Mouse (Mus musculus) forebrain, embryonic 15.5 days (tissue): Measurements from ENCODE around the gene Hirip3. TPM values are rescaled to one million over a fixed set of nuclear protein-coding genes. Genes with fewer than 3 reads are reported as not detected.

ENCODE experiments used
- ATAC-seq: fragments of 200-750 bp; cut with Nextera tagmentation; replicated peaks from 2 replicates; pipeline ENCODE4 v1.8.0; 2017; ENCODE audit warnings: mild to moderate bottlenecking, moderate TSS enrichment, moderate library complexity
- H3K27ac ChIP-seq: fragments of 300-500 bp; sonication (generic); replicated peaks from 2 replicates; pipeline ENCODE4 v1.5.1; 2015; ENCODE audit warnings: mild to moderate bottlenecking, inconsistent platforms
- H3K27me3 ChIP-seq: fragments of 300-500 bp; sonication (generic); 2 replicates; pipeline ENCODE4 v1.6.1; 2015; ENCODE audit warnings: inconsistent platforms
- H3K36me3 ChIP-seq: fragments of 300-500 bp; sonication (generic); 2 replicates; pipeline ENCODE4 v1.6.1; 2015; ENCODE audit warnings: mild to moderate bottlenecking, inconsistent platforms
- H3K4me1 ChIP-seq: fragments of 300-500 bp; sonication (generic); 2 replicates; pipeline ENCODE4 v1.6.1; 2015; ENCODE audit warnings: inconsistent platforms
- H3K4me2 ChIP-seq: fragments of 300-500 bp; sonication (generic); replicated peaks from 2 replicates; pipeline ENCODE4 v1.6.1; 2015; ENCODE audit warnings: mild to moderate bottlenecking, inconsistent platforms
- H3K4me3 ChIP-seq: fragments of 300-500 bp; sonication (generic); 2 replicates; pipeline ENCODE4 v1.5.1; 2015; ENCODE audit warnings: mild to moderate bottlenecking, inconsistent platforms
- H3K9ac ChIP-seq: fragments of 300-500 bp; sonication (generic); replicated peaks from 2 replicates; pipeline ENCODE4 v1.6.1; 2015; ENCODE audit warnings: mild to moderate bottlenecking, inconsistent platforms
- H3K9me3 ChIP-seq: fragments of 300-500 bp; sonication (generic); 2 replicates; pipeline ENCODE4 v1.6.1; 2016; ENCODE audit warnings: inconsistent platforms
- WGBS: fragments of 180-500 bp; shearing (Covaris S2); methylation state at CpG from one replicate; pipeline ENCODE4 v1.1.7; 2015; ENCODE audit warnings: mixed read lengths; 5-methylcytosine and 5-hydroxymethylcytosine counted together
- polyA plus RNA-seq: library from polyadenylated mRNA; unstranded; fragments of >200 nt; fragmentation: Nextera tagmentation; extraction: Ambion mirVana; gene quantifications from 2 replicates; pipeline ENCODE4 v1.2.1, GENCODE M21; 2015

Hirip3 gene
- polyA plus RNA-seq: 30.7 and 31.8 TPM in 2 replicates

DNA sequence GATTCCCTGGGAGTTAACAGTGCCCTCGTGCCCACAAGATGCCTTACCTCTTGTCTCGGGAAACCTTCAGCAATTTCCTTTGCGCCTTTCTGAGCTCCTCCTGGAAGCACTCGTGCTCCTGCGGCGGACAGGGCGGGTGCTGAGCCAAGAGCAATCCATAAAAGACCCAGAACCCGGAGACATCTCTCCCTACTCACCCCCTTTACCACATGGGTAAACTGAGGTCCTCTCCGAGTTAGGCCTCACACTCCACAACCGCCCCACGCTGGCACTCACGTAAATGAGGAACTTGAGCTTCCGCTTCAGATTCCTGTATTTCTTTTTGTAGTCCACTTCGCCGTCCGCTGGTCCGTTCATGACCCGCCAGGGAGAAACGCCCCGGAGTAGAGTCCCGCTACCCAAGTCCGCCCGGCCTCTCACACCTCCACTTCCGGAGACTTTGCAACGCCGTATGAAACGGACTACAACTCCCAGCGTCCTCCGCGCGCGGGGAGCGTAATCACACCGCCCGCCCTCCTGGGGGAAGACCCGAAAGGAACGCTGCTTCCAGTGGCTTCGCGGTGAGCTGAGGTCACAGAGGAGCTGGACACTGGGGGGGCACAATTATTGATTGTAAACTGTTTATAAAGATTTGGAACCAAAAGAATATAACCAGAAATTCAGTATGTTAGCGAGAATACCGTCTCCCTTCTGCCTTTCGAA lies at the start of gene Hirip3:
Gene Hirip3, plus strand, starts transcription at position 544 of the 702 bp plus-strand sequence.
- Histone ChIP-seq H3K9me3 (no peaks in the 10 kb centered on the region), H3K4me1 (peaks cover 31% of the 10 kb centered on the region), H3K4me3 (peak within 1 kb of the TSS; percentile 68), H3K9ac (peak within 1 kb of the TSS; percentile 62), H3K27me3 (no peaks in the 10 kb centered on the region), H3K27ac (peak within 1 kb of the TSS; percentile 90), H3K36me3 (peaks cover 38% of the 10 kb centered on the region), H3K4me2 (peak within 1 kb of the TSS; percentile 84)
- 4% methylated on average over 42 of the region's 42 CpGs for WGBS
- peak; percentile 90 for ATAC-seq

DNA sequence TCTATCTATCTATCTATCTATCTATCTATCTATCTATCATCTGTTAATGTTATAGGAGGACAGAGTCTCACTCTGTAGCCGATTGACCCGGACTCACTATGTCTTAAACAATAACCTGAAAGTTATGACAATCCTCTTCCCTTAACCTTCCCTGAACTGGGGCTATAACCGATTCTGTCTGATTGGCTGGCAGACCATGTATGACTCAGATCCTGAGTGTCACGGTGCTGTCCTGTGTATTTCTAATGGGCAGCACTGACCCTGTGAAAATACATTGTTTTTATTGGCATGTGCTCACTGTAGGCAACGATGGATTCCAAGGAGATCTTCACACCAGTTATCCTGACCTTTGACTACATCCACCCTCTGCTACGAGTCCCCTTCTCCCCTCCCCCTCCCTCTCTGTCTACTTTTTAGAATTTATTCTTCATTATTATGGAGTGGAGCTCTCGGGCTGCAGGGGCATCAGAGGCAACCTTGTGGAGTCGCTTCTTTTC lies 46.0 kb upstream of the Hirip3 start:
- H3K4me2 ChIP-seq: no peak overlapping the region
- 58% methylated on average over 8 of the region's 8 CpGs for WGBS
- H3K4me3 ChIP-seq: no peak overlapping the region
- no peaks in the 10 kb centered on the region for H3K27me3 ChIP-seq
- no peak for ATAC-seq
- no peaks in the 10 kb centered on the region for H3K4me1 ChIP-seq
- H3K36me3 ChIP-seq: no peaks in the 10 kb centered on the region
- no peak overlapping the region for H3K9ac ChIP-seq
- no peak overlapping the region for H3K27ac ChIP-seq
- H3K9me3 ChIP-seq: no peaks in the 10 kb centered on the region

- WGBS: 86% methylated on average over 8 of the region's 8 CpGs
- Histone ChIP-seq H3K9me3 (no peaks in the 10 kb centered on the region), H3K9ac (no peak overlapping the region), H3K27me3 (no peaks in the 10 kb centered on the region), H3K4me2 (no peak overlapping the region), H3K4me1 (no peaks in the 10 kb centered on the region), H3K4me3 (no peak overlapping the region), H3K36me3 (no peaks in the 10 kb centered on the region), H3K27ac (no peak overlapping the region)
- ATAC-seq: no peak
These were observed 45.3 kb upstream of the Hirip3 start for GRCm38 (mm10) chr7:126816494-126816893.

GRCm38 (mm10) chr7:126817595-126817994 lies 44.2 kb upstream of the Hirip3 start:
- 82% methylated on average over 7 of the region's 7 CpGs for WGBS
- H3K36me3 ChIP-seq: no peaks in the 10 kb centered on the region
- no peak for ATAC-seq
- no peak overlapping the region for H3K4me3 ChIP-seq
- no peak overlapping the region for H3K4me2 ChIP-seq
- no peak overlapping the region for H3K9ac ChIP-seq
- no peaks in the 10 kb centered on the region for H3K9me3 ChIP-seq
- no peaks in the 10 kb centered on the region for H3K27me3 ChIP-seq
- H3K4me1 ChIP-seq: peaks cover 8% of the 10 kb centered on the region
- H3K27ac ChIP-seq: no peak overlapping the region

- ATAC-seq: no peak
- 25% methylated on average over 1 of the region's 1 CpGs for WGBS
- no peaks in the 10 kb centered on the region for H3K9me3 ChIP-seq
- H3K36me3 ChIP-seq: no peaks in the 10 kb centered on the region
- H3K27me3 ChIP-seq: no peaks in the 10 kb centered on the region
- H3K9ac ChIP-seq: no peak overlapping the region
- peaks cover 11% of the 10 kb centered on the region for H3K4me1 ChIP-seq
- no peak overlapping the region for H3K27ac ChIP-seq
- no peak overlapping the region for H3K4me3 ChIP-seq
- no peak overlapping the region for H3K4me2 ChIP-seq
These were observed 43.0 kb upstream of the Hirip3 start for GRCm38 (mm10) chr7:126818818-126819217.

GRCm38 (mm10) chr7:126821835-126822511 lies 39.8 kb upstream of the Hirip3 start:
- ATAC-seq: peak; percentile 28; the same call in 1 of the 2 replicates
- H3K27ac ChIP-seq: peak overlapping the region; percentile 85; the same call in 1 of the 2 replicates
- H3K9ac ChIP-seq: 0 out of 2 replicates have a peak overlapping the region, but pooled peaks have one; percentile 89

GRCm38 (mm10) chr7:126822741-126823140 lies 39.0 kb upstream of the Hirip3 start:
- Histone ChIP-seq H3K4me2 (peak overlapping the region; percentile 72), H3K9me3 (no peaks in the 10 kb centered on the region), H3K27ac (peak overlapping the region; percentile 85), H3K36me3 (no peaks in the 10 kb centered on the region; the same call in 1 of the 2 replicates), H3K4me3 (peak overlapping the region; percentile 75), H3K27me3 (no peaks in the 10 kb centered on the region), H3K4me1 (peaks cover 35% of the 10 kb centered on the region), H3K9ac (peak overlapping the region; percentile 89)
- ATAC-seq: peak; percentile 45; the same call in 1 of the 2 replicates
- WGBS: 20% methylated on average over 9 of the region's 9 CpGs

More at GRCm38 (mm10) chr7:126821835-126822511, 39.8 kb upstream of the Hirip3 start:
- H3K4me1 ChIP-seq: peaks cover 35% of the 10 kb centered on the region
- H3K4me3 ChIP-seq: peak overlapping the region; percentile 75
- H3K4me2 ChIP-seq: peak overlapping the region; percentile 72
- no peaks in the 10 kb centered on the region for H3K27me3 ChIP-seq
- WGBS: 22% methylated on average over 7 of the region's 7 CpGs
- H3K9me3 ChIP-seq: no peaks in the 10 kb centered on the region
- no peaks in the 10 kb centered on the region; the same call in 1 of the 2 replicates for H3K36me3 ChIP-seq

DNA sequence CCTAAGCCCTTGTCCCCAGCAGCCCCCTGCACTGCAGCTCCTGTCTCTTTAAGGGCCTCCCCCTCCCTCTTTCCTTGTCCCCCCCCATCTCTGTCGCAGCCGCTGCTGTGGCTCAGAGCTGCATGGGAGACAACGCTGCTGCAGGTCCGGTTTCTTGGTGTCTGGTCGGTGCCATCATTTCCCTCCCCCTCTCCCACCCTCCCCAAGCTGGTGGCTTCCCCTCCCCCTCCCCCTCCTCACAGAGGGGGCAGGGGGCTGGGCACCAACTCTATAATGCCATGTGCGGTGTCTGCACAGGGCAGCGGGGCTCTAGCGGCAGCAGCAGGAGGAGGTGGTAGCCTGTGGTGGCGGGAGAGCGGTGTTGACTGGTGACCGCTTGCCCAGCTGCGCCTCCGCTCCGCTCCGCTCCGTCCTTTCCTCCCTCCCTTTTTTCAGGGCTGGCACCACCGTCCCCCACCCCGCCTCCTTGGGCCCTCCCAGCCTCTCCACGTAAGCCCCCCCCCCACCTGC lies 38.5 kb upstream of the Hirip3 start:
- Histone ChIP-seq H3K9me3 (no peaks in the 10 kb centered on the region), H3K4me2 (peak overlapping the region; percentile 72), H3K27ac (peak overlapping the region; percentile 85), H3K27me3 (no peaks in the 10 kb centered on the region), H3K9ac (peak overlapping the region; percentile 89), H3K4me1 (peaks cover 35% of the 10 kb centered on the region), H3K36me3 (no peaks in the 10 kb centered on the region; the same call in 1 of the 2 replicates), H3K4me3 (peak overlapping the region; percentile 75)
- peak; percentile 78 for ATAC-seq
- under 1% methylated on average over 11 of the region's 19 CpGs for WGBS

GRCm38 (mm10) chr7:126823940-126824339 lies 37.8 kb upstream of the Hirip3 start:
- Histone ChIP-seq H3K9me3 (no peaks in the 10 kb centered on the region), H3K27ac (peak overlapping the region; percentile 85), H3K36me3 (no peaks in the 10 kb centered on the region; the same call in 1 of the 2 replicates), H3K9ac (peak overlapping the region; percentile 89), H3K4me2 (peak overlapping the region; percentile 72), H3K4me1 (peaks cover 35% of the 10 kb centered on the region), H3K27me3 (no peaks in the 10 kb centered on the region), H3K4me3 (peak overlapping the region; percentile 75)
- WGBS: 7% methylated on average over 10 of the region's 10 CpGs
- peak; percentile 14; the same call in 1 of the 2 replicates for ATAC-seq

DNA sequence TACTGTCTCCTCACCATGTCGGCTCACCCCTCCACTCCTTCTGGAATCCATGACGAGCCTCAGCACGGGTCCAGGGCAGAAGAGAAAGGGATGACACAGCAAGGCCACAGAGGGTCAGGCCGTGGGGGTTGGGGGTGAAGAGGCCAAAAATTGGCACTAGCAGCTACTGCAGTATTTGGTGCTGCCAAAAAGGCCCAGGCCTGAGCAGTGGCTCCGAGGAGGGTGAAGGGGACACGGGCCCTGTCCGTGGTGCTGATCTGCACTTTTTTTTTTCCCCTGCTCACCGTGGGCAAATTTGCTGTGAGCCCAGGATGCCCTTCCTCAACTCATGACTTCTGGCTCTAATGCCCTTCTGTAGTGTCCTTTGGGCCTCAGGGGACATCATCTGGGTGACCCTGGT lies 36.4 kb upstream of the Hirip3 start:
- no peak overlapping the region for H3K9ac ChIP-seq
- H3K4me1 ChIP-seq: peaks cover 35% of the 10 kb centered on the region

GRCm38 (mm10) chr7:126825952-126826351 lies 35.8 kb upstream of the Hirip3 start:
- Histone ChIP-seq H3K27me3 (no peaks in the 10 kb centered on the region), H3K27ac (no peak overlapping the region), H3K9ac (no peak overlapping the region), H3K4me3 (no peak overlapping the region), H3K9me3 (no peaks in the 10 kb centered on the region), H3K36me3 (no peaks in the 10 kb centered on the region; the same call in 1 of the 2 replicates), H3K4me2 (no peak overlapping the region), H3K4me1 (peaks cover 35% of the 10 kb centered on the region)
- no peak for ATAC-seq
- 81% methylated on average over 5 of the region's 5 CpGs for WGBS

More for the DNA sequence above, 36.4 kb upstream of the Hirip3 start:
- no peaks in the 10 kb centered on the region; the same call in 1 of the 2 replicates for H3K36me3 ChIP-seq
- 25% methylated on average over 8 of the region's 8 CpGs for WGBS
- peak overlapping the region; percentile 72; the same call in 1 of the 2 replicates for H3K4me2 ChIP-seq
- no peaks in the 10 kb centered on the region for H3K27me3 ChIP-seq
- H3K27ac ChIP-seq: no peak overlapping the region
- no peak overlapping the region for H3K4me3 ChIP-seq
- no peak for ATAC-seq
- no peaks in the 10 kb centered on the region for H3K9me3 ChIP-seq

DNA sequence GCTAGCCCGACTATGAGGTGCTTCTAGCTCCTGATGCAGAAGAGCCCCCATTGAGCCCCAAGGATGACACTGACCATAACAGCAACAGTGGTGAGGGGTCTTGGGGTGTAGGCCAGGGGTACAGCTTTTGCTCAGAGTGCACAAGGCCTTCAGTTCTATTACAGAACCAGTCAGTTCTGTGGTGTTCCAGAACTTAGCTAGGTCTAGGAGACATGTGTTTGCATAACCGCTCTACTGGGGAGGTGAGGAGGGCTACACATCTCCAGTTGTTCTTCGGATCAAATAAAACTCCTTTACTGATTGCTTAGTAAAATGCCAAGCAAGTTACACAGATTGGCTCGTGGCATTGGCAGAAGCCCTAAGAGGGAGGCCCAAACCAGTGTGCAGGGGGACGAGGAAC lies 30.2 kb upstream of the Hirip3 start, which contains the start of gene 4930451I11Rik:
Gene 4930451I11Rik, minus strand, starts transcription at position 101 of the 400 bp plus-strand sequence.
- Histone ChIP-seq H3K4me2 (peak within 1 kb of the TSS; percentile 57), H3K4me1 (peaks cover 9% of the 10 kb centered on the region), H3K27me3 (no peaks in the 10 kb centered on the region), H3K9ac (no peak within 1 kb of the TSS), H3K9me3 (no peaks in the 10 kb centered on the region), H3K36me3 (no peaks in the 10 kb centered on the region; the same call in 1 of the 2 replicates), H3K27ac (no peak within 1 kb of the TSS), H3K4me3 (peak within 1 kb of the TSS; percentile 38)
- no peak for ATAC-seq
- 60% methylated on average over 5 of the region's 5 CpGs for WGBS
